Mouse (Mus musculus): ENCODE measurements at regions not wholly inside any gene's neighbourhood (a gene's known extent, or its start where the extent isn't known, plus 50 kb on each side); places are given as distances from the start of the nearest gene placed in this dataset.

- in situ Hi-C loops (cut with MboI; ENCODE audit: unreplicated experiment in 2 of 2) = loop anchor here in 1 of 2 experiments (5.0 to 25.0 kb wide), 2 partner anchors 125 to 540 kb away; no protein-coding TSS in a partner anchor
Measured at GRCm38 (mm10) chr9:61827014-61827413, 87.3 kb downstream of the Rplp1 start.

- in situ Hi-C loops (cut with MboI; ENCODE audit: unreplicated experiment in 2 of 2) = loop anchor here in 1 of 2 experiments (5.0 to 25.0 kb wide), 2 partner anchors 124 to 539 kb away; no protein-coding TSS in a partner anchor
Measured at GRCm38 (mm10) chr9:61826415-61826814, 87.9 kb downstream of the Rplp1 start.

GRCm38 (mm10) chr9:61825804-61826203, 88.5 kb downstream of the Rplp1 start:
- in situ Hi-C loops (cut with MboI; ENCODE audit: unreplicated experiment in 2 of 2) = loop anchor here in 1 of 2 experiments (5.0 to 25.0 kb wide), 2 partner anchors 124 to 539 kb away; no protein-coding TSS in a partner anchor

GRCm38 (mm10) chr9:61819836-61820235, 94.5 kb downstream of the Rplp1 start:
- in situ Hi-C loops (cut with MboI; ENCODE audit: unreplicated experiment in 2 of 2) = no loop called here

- in situ Hi-C loops (cut with MboI; ENCODE audit: unreplicated experiment in 2 of 2) = no loop called here
Measured at GRCm38 (mm10) chr9:61816589-61817179, 97.7 kb downstream of the Rplp1 start.

- in situ Hi-C loops (cut with MboI; ENCODE audit: unreplicated experiment in 2 of 2) = no loop called here
Measured at GRCm38 (mm10) chr9:61815995-61816394, 98.3 kb downstream of the Rplp1 start.

GRCm38 (mm10) chr9:61813291-61813690, 101.1 kb downstream of the Rplp1 start:
- in situ Hi-C loops (cut with MboI; ENCODE audit: unreplicated experiment in 2 of 2) = no loop called here

- in situ Hi-C loops (cut with MboI; ENCODE audit: unreplicated experiment in 2 of 2) = no loop called here
Measured at GRCm38 (mm10) chr9:61812315-61812714, 102.0 kb downstream of the Rplp1 start.

GRCm38 (mm10) chr9:61810456-61810855, 103.9 kb downstream of the Rplp1 start:
- in situ Hi-C loops (cut with MboI; ENCODE audit: unreplicated experiment in 2 of 2) = no loop called here

GRCm38 (mm10) chr9:61808351-61809225, 105.8 kb downstream of the Rplp1 start:
- in situ Hi-C loops (cut with MboI; ENCODE audit: unreplicated experiment in 2 of 2) = no loop called here

GRCm38 (mm10) chr9:61805971-61806370, 108.4 kb downstream of the Rplp1 start:
- in situ Hi-C loops (cut with MboI; ENCODE audit: unreplicated experiment in 2 of 2) = no loop called here

- in situ Hi-C loops (cut with MboI; ENCODE audit: unreplicated experiment in 2 of 2) = no loop called here
Measured at GRCm38 (mm10) chr9:61803555-61803954, 110.8 kb downstream of the Rplp1 start.

GRCm38 (mm10) chr9:61802694-61803093, 111.6 kb downstream of the Rplp1 start:
- in situ Hi-C loops (cut with MboI; ENCODE audit: unreplicated experiment in 2 of 2) = no loop called here

- in situ Hi-C loops (cut with MboI; ENCODE audit: unreplicated experiment in 2 of 2) = no loop called here
Measured at GRCm38 (mm10) chr9:61799535-61799934, 114.8 kb downstream of the Rplp1 start.

- in situ Hi-C loops (cut with MboI; ENCODE audit: unreplicated experiment in 2 of 2) = no loop called here
Measured at GRCm38 (mm10) chr9:61795910-61796309, 118.4 kb downstream of the Rplp1 start.

GRCm38 (mm10) chr9:61791435-61792064, 122.8 kb downstream of the Rplp1 start:
- in situ Hi-C loops (cut with MboI; ENCODE audit: unreplicated experiment in 2 of 2) = no loop called here

GRCm38 (mm10) chr9:61790849-61791248, 123.5 kb downstream of the Rplp1 start:
- in situ Hi-C loops (cut with MboI; ENCODE audit: unreplicated experiment in 2 of 2) = no loop called here

- in situ Hi-C loops (cut with MboI; ENCODE audit: unreplicated experiment in 2 of 2) = no loop called here
Measured at GRCm38 (mm10) chr9:61789066-61789897, 125.1 kb downstream of the Rplp1 start.

GRCm38 (mm10) chr9:61781469-61781868, 132.9 kb downstream of the Rplp1 start:
- in situ Hi-C loops (cut with MboI; ENCODE audit: unreplicated experiment in 2 of 2) = no loop called here

GRCm38 (mm10) chr9:61780186-61780939, 134.0 kb downstream of the Rplp1 start:
- in situ Hi-C loops (cut with MboI; ENCODE audit: unreplicated experiment in 2 of 2) = no loop called here

Data from v-Abl transformed pro-B cells (cell line).